Mouse (Mus musculus) cerebellum, adult 9-10 months (tissue): ENCODE data around the gene Proser2.
"Not testable (repeated sequence)": the region's sequence is repeated elsewhere in the genome, so short reads cannot be mapped to it uniquely, and the experiment has no call there.

Experiments used
- DNase-seq: peaks from one replicate; pipeline ENCODE4 v3.0.0; 2022

Gene Proser2

GRCm38 (mm10) chr2:6128136-6128805, 1.7 kb downstream of the Proser2 start:
- no peak for DNase-seq

DNA sequence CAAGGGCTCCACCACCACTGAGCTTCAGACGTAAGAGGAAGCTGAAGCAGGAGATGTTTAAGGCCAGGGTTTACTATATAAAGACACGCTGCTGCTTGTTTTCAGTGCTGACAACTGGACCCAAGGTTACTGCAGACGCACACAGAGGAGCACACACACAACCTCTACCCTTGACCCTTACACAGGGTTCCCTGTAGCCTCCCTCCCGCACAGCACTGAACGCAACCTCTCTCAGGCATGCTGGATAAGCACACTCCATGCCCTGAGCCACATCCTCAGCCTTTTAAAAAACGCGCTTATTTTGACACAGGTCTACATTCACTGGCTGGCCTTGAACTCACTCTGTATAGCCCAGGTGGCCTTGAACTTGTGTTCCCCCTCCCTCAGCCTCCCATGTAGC, 7.0 kb downstream of the Proser2 start:
- no peak for DNase-seq

GRCm38 (mm10) chr2:6121091-6121490, 8.9 kb downstream of the Proser2 start:
- peak; percentile 83 for DNase-seq

DNA sequence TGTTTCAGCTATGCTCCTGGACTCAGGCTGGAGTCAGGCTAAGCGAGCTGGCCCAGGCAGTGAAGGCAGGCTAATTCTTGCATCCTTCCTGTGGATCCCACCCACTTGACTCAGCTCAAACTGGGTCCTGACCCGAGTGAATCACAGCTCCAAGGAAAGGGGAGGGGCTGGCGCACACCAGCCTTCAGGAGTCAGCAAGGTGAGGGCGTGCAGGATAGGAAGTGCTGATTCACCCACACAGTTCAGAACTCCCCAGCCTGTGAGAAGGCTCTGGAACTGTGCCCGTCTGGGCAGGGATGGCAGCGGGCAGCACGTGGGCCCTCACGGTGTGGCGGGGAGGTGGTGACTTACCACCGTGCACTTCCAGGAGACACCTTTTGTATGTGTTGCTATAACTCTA, 11.8 kb downstream of the Proser2 start:
- DNase-seq: peak; percentile 39

DNA sequence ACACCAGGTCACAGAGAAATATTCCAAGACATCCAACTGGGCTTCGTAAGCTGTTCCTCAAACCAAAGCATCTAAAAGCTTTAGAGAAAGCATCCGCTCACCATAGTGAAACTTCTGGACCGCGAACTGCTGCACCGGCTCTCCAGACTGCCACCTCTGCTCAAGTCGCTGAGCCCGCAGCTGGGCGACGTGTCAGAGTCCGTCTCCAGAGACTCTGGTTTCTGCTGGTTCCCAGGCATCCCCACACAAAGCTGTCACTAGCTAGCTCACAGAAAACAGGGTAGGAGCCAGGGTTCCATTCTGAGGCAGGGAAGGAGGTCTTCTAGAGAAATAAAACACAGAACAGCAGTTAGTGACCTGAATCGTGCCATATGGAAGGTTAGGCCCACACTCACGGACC, 16.2 kb downstream of the Proser2 start:
- no peak for DNase-seq

DNA sequence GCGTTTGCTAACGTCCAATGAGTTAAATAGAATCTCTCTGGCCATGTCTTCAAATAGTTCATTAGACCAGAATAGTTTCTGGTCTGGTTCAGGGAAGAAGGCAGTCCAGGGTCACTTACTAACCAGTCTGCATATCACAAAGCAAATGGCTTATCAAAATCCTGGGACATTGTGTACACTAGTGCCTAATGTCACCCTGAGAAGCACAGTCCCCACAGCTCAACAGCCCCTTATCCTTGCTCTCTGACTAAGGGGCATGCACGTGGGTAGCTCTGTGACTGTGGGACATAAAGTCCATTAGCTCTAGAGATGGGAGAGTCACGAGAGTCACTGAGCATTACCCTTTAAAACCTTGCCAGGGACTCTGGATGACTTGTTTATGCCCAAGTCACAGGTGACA, 17.4 kb downstream of the Proser2 start:
- DNase-seq: no peak

GRCm38 (mm10) chr2:6105437-6105836, 24.6 kb downstream of the Proser2 start:
- no peak for DNase-seq

DNA sequence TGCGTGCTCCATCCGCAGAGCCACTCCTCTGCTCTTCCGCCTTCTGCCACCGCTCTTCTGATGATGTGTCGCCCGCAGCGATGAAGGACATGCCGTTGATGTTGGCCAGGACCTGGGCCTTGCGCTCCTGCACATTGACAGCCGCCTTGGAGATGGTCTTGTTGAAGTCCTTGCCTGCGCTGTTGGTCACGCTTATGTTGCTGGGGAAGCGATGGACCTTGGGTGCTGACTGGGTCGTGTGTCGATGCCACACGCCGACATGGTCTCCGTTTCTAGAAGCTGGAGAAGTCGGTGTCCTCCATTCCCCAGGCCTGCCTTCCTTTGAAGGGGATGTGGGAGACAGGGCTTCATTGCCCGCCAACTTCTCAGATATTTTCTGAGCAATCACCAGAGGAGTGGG, 29.3 kb downstream of the Proser2 start:
- DNase-seq: no peak

- DNase-seq: no peak
Measured at GRCm38 (mm10) chr2:6100027-6100749, 29.8 kb downstream of the Proser2 start.

DNA sequence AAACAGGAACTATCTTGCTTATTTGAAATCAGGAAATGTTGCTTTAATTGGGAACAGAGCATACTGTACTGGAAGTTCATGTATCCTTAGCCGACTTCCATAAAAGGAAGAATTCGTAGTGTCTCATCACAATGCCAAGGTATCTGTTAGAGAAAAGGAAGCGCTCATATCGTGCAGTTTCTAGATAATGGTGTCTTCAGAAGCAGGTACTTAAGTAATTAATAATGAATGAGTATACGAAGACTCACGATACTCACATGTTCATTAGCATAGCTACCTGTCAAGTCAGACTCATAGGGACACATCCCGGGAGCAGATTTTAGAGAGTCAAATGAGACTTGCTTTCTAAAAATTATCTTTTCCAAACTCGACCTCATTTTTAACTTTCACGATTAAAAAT, 30.6 kb downstream of the Proser2 start:
- DNase-seq: no peak

DNA sequence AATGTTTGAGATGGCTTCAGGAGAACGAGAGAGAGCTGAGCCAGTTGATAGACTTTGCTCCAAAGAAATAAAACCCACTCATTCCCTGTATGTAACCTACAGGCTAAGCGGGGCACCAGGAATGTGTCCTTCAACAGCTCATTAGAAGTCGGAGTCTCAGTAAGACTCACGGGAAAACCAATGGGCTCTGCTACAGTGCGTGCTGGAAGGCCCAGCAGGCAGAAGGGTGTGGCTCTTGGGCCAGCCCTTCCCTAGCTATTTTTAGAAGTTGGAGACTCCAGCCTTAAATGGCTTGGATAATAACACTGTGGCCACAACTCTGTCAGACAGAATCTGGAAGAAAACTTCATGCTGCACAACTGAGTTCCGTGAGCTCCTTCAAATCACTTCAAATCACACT, 31.1 kb downstream of the Proser2 start:
- DNase-seq: no peak

- no peak for DNase-seq
Measured at GRCm38 (mm10) chr2:6097113-6097716, 32.8 kb downstream of the Proser2 start.

DNA sequence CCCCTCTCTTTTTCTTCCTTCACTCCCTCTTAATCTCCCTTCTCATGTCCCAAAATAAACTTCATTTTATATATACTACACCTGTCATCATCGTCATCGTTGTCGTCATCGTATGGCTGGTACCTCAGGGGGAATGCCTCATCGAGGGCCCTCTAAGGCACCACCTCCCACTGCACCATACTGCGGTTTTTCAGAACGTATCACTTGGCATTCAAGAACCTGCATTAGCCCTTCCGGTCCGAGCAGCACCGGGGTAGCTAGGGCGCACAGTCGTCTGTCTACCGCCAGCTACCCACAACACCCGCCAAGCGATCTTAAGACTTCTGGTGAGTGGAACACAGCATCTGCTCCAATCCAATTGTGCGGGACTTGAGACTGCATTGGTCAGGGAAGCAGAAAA, 40.1 kb downstream of the Proser2 start:
- DNase-seq: not testable (repeated sequence)

DNA sequence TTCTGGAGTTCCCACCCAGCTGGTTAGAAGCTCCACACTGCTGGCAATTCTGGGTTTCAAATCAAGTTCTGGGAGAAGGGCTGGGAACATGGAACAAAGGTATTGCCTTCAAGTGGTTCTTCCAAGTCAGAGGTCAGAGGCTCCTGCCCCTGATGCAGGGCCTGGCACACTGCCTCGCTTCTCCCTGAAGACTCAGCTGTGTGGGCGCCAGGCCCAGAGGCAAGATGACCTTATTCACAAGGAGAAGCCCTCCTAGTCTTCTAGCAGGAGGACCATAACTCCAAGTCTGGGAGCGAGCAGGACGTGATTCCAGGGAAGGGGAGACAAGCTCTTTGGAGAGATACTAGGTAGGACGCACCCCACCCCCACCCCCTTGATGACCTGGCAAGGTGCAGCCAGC, 42.9 kb downstream of the Proser2 start:
- no peak for DNase-seq

GRCm38 (mm10) chr2:6085622-6086530, 44.1 kb downstream of the Proser2 start:
- DNase-seq: no peak

GRCm38 (mm10) chr2:6083696-6084095, 46.3 kb downstream of the Proser2 start:
- DNase-seq: no peak

- no peak for DNase-seq
Measured at GRCm38 (mm10) chr2:6082615-6083014, 47.4 kb downstream of the Proser2 start.

GRCm38 (mm10) chr2:6081108-6081507, 48.9 kb downstream of the Proser2 start:
- no peak for DNase-seq

DNA sequence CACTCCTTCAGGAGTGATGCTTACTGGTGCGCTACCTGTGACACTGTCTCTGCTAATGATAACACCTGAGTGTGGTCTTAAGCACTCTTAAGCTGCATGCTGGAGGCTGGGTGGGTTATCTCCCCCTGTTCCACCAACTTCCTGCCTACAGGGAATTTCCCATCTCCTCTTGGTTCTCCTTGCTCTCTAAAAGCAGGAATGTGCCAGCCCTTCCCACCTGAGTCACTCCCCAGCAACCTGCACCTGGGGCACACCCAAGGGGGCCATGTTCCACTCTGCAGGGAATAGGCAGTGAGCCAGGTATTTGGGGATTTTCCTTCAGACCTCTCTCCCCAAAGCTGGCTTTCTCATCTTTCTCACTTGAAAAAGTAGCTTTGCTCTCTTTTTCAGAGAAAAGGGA, 50.0 kb downstream of the Proser2 start:
- DNase-seq: no peak

GRCm38 (mm10) chr2:6075530-6075896, 54.5 kb downstream of the Proser2 start:
- DNase-seq: no peak

GRCm38 (mm10) chr2:6074891-6075529, 55.0 kb downstream of the Proser2 start:
- DNase-seq: no peak

DNA sequence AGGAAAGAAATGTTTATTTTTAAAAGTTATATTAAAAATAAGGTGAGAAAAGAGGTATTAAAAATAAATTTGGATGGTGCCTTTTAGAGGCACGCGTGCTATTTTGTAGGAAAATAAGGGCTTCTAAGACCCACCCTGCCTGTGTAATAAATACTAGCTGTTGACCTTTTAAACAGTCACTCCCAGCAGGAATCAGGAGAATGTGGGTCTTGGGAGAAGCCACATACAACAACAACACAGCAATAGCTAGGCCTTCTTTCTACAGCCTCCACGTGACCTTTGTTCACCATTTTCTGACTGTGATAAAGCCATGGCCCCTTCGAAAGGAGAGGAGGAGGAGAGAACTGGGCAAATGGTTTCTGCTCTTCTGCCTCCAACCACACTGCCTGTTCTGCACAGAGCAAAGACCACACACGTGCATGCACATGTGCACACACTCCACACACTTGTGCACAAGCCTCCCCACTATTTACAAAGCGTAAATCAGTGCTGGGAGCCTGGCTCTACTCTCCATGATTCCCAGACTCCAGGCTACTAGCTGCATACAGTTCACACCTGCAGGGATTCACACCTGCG, 57.2 kb downstream of the Proser2 start:
- no peak for DNase-seq
